Mouse (Mus musculus): ENCODE measurements around the gene Hunk.

DNA sequence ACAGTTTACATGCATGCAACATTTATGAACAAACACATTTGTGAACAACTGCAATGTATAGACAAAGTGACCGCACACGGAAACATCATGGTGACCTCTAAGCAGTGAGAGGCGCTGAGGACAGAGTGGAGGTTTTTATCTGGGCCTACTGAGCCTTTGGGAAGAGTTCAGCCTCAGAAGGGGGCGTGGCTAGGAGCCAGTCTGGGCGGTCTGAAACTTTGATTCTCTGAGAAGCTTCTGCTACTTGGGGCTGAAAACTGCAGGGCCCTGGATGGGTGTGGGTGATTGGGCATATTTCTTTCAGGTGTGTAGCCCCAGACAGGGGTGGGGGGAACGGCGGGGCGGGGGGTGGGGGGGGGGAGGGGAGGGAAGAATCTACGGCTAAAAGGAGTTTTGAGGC is 14.5 kb downstream of the Hunk start:
- TF ChIP-seq POLR2A (IDR thresholded peaks at IDR 0.05; ENCODE audit: extremely low read depth, insufficient read depth, low read length) = no peak
- TF ChIP-seq CTCF (IDR thresholded peaks at IDR 0.05; ENCODE audit: low read depth, low read length) = no peak

All from liver, adult 2 months (tissue).